Mouse (Mus musculus) embryonic facial prominence, embryonic 14.5 days (tissue): Measurements from ENCODE around the gene RPS10-NUDT3. TPM values are rescaled to one million over a fixed set of nuclear protein-coding genes. Genes with fewer than 3 reads are reported as not detected.

ENCODE experiments used
- ATAC-seq: fragments of 200-750 bp; cut with Nextera tagmentation; 2 replicates; pipeline ENCODE4 v1.8.0; 2017; ENCODE audit warnings: low read depth, moderate number of reproducible peaks, moderate TSS enrichment
- DNase-seq: peaks from one replicate; pipeline ENCODE4 v3.0.0-alpha.2; 2015; ENCODE audit warnings: low spot score
- H3K27ac ChIP-seq: fragments of 300-500 bp; sonication (generic); replicated peaks from 2 replicates; pipeline ENCODE4 v1.5.1; 2014; ENCODE audit warnings: low read depth, mild to moderate bottlenecking, low read length, moderate library complexity
- H3K27me3 ChIP-seq: fragments of 300-500 bp; sonication (generic); replicated peaks from 2 replicates; pipeline ENCODE4 v1.6.1; 2014; ENCODE audit warnings: low read length; ENCODE audit not compliant: control insufficient read depth, insufficient read depth
- H3K36me3 ChIP-seq: fragments of 300-500 bp; sonication (generic); 2 replicates; pipeline ENCODE4 v1.6.1; 2014; ENCODE audit warnings: low read length, mixed read lengths; ENCODE audit not compliant: control insufficient read depth, insufficient read depth
- H3K4me1 ChIP-seq: fragments of 300-500 bp; sonication (generic); 2 replicates; pipeline ENCODE4 v1.6.1; 2014; ENCODE audit warnings: antibody characterized with exemption, low read length; ENCODE audit not compliant: control insufficient read depth, insufficient read depth
- H3K4me2 ChIP-seq: fragments of 300-500 bp; sonication (generic); 2 replicates; pipeline ENCODE4 v1.6.1; 2014; ENCODE audit warnings: low read depth, mild to moderate bottlenecking, low read length, moderate library complexity, mixed read lengths
- H3K4me3 ChIP-seq: fragments of 300-500 bp; sonication (generic); 2 replicates; pipeline ENCODE4 v1.5.1; 2014; ENCODE audit warnings: low read depth, mild to moderate bottlenecking, low read length
- H3K9ac ChIP-seq: fragments of 300-500 bp; sonication (generic); 2 replicates; pipeline ENCODE4 v1.6.1; 2014; ENCODE audit warnings: low read depth, mild to moderate bottlenecking, low read length, moderate library complexity, mixed read lengths
- H3K9me3 ChIP-seq: fragments of 300-500 bp; sonication (generic); 2 replicates; pipeline ENCODE4 v1.6.1; 2016; ENCODE audit warnings: low read length; ENCODE audit not compliant: control insufficient read depth
- WGBS: fragments of 180-500 bp; shearing (Covaris S2); extraction: QIAGEN DNeasy Blood & Tissue Kit; methylation state at CpG from one replicate; pipeline ENCODE4 v1.1.7; 2014; 5-methylcytosine and 5-hydroxymethylcytosine counted together
- polyA plus RNA-seq: library from polyadenylated mRNA; unstranded; fragments of >200 nt; fragmentation: Nextera tagmentation; extraction: Ambion mirVana; gene quantifications from 2 replicates; pipeline ENCODE4 v1.2.1, GENCODE M21; 2014

Gene RPS10-NUDT3
- polyA plus RNA-seq, 1 experiment from 2014 or later = not detected

- WGBS = 89% methylated on average over 8 of the region's 8 CpGs
- H3K36me3 ChIP-seq = peaks cover 83% of the 10 kb centered on the region
These were observed 55.2 kb downstream of the RPS10-NUDT3 start for GRCm38 (mm10) chr17:27579816-27580215.

DNA sequence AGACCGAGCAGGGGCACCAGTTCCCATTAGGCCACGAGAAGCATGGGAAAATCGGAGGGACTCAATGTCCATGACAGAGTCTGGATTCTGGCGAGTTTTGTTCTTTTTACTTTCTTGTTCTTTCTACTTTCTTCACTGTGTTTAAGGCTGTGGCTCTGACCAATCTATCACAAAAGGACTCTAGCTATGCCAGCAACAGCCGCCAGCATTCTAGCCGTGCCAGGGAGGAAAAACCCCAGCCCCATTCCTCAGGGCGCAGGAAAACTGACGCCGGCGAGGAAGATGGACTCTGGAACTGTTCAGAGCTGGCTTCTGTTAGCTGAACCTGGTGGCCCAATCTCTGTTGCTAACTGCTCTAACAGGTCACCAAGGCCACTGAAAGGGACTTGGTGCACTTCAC is 56.5 kb downstream of the RPS10-NUDT3 start:
- Histone ChIP-seq H3K9me3 (no peaks in the 10 kb centered on the region), H3K4me1 (no peaks in the 10 kb centered on the region), H3K4me2 (no peak overlapping the region), H3K27ac (no peak overlapping the region), H3K36me3 (peaks cover 85% of the 10 kb centered on the region), H3K27me3 (no peaks in the 10 kb centered on the region), H3K4me3 (no peak overlapping the region), H3K9ac (no peak overlapping the region)
- DNase-seq (no peak), ATAC-seq (no peak)
- 95% methylated on average over 10 of the region's 10 CpGs for WGBS

More at GRCm38 (mm10) chr17:27579816-27580215, 55.2 kb downstream of the RPS10-NUDT3 start:
- no peak overlapping the region for H3K9ac ChIP-seq
- no peak overlapping the region for H3K4me2 ChIP-seq
- H3K4me1 ChIP-seq = no peaks in the 10 kb centered on the region
- no peak overlapping the region for H3K27ac ChIP-seq
- no peak for ATAC-seq
- H3K4me3 ChIP-seq = no peak overlapping the region
- DNase-seq = no peak
- no peaks in the 10 kb centered on the region for H3K9me3 ChIP-seq
- no peaks in the 10 kb centered on the region for H3K27me3 ChIP-seq

DNA sequence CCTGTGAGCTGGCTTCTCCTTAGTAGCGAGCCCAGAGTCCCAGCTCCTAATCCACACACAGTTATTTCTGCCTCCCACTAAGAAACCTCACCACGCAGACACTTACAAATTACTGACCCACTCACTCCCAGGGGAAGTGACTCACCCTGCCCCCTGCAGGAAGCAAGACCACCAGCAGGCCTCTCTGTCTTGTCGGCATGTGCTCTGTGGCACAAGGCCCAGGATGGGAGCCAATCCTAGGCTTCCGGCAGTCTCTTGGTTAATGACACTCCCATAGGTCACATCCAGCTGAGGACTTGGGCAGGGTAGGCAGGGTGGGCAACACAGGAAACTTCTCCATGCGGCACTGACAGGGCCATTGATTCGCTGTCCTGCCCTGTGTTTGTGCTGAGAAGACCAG is 57.6 kb downstream of the RPS10-NUDT3 start:
- DNase-seq (no peak), ATAC-seq (no peak)
- H3K4me1 ChIP-seq = no peaks in the 10 kb centered on the region
- H3K27me3 ChIP-seq = no peaks in the 10 kb centered on the region
- peaks cover 79% of the 10 kb centered on the region for H3K36me3 ChIP-seq
- no peak overlapping the region for H3K4me3 ChIP-seq
- no peak overlapping the region for H3K4me2 ChIP-seq
- WGBS = 66% methylated on average over 6 of the region's 6 CpGs
- H3K27ac ChIP-seq = no peak overlapping the region
- H3K9ac ChIP-seq = no peak overlapping the region
- no peaks in the 10 kb centered on the region for H3K9me3 ChIP-seq

DNA sequence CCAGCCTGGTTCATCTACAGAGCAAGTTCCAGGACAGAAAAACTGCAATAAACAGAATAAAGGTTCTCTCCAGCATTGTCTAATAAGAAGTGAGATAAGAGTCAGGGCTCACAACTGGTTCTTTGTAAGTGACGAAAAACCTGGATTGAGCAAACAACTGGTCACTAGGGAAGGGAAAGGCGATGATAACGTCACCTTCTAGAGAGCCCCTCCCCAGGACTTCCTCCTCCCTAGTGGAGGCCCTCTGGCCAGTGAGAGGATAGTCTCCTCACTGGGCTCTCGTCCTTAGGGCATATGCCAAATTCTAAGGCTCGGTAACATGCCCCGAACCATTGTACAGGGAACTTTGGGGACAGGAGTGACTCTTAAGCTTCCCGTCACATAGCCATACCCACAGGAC is 59.0 kb downstream of the RPS10-NUDT3 start:
- H3K9me3 ChIP-seq = no peaks in the 10 kb centered on the region
- H3K36me3 ChIP-seq = peaks cover 65% of the 10 kb centered on the region
- no peaks in the 10 kb centered on the region for H3K27me3 ChIP-seq
- DNase-seq (no peak), ATAC-seq (no peak)
- H3K4me2 ChIP-seq = no peak overlapping the region
- no peaks in the 10 kb centered on the region for H3K4me1 ChIP-seq
- 85% methylated on average over 7 of the region's 7 CpGs for WGBS
- no peak overlapping the region for H3K9ac ChIP-seq
- H3K27ac ChIP-seq = no peak overlapping the region
- H3K4me3 ChIP-seq = no peak overlapping the region

- Histone ChIP-seq H3K27me3 (no peaks in the 10 kb centered on the region), H3K27ac (no peak overlapping the region), H3K9me3 (no peaks in the 10 kb centered on the region), H3K4me3 (no peak overlapping the region), H3K4me2 (no peak overlapping the region), H3K9ac (no peak overlapping the region), H3K36me3 (peaks cover 57% of the 10 kb centered on the region), H3K4me1 (no peaks in the 10 kb centered on the region)
- 81% methylated on average over 10 of the region's 10 CpGs for WGBS
- no peak for ATAC-seq
- DNase-seq = no peak
These were observed 59.8 kb downstream of the RPS10-NUDT3 start for GRCm38 (mm10) chr17:27575116-27575776.

DNA sequence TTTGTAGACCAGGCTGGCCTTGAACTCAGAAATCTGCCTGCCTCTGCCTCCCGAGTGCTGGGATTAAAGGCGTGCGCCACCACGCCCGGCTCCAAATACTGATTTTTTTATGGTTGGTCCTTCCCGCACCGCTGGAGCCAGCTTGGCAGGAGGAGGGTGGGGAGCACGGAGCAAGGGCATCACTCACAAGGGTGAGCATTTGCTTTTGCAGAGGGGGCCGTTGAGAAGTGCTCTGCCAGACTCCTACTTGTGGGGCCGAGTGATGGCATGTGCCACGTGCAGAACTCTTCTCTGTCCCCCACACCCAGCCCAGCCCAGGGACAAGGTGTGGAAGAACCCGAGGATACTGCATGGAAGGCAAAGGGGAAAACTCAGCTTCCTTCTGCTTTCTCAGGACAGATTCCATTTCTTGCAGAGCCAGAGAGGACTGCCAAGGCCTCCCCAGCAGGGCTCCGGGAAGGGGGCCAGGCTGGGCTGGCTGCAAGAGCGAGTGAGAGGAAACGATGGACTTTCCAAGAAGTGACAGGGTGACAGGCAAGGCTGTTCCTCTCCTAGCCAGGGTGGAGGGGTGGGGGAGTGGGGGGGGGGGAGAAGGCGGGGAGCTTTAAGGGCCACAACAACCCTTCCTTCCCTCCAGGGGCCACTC is 60.4 kb downstream of the RPS10-NUDT3 start:
- Histone ChIP-seq H3K4me2 (no peak overlapping the region), H3K4me1 (no peaks in the 10 kb centered on the region), H3K27me3 (no peaks in the 10 kb centered on the region), H3K36me3 (peaks cover 51% of the 10 kb centered on the region), H3K9ac (no peak overlapping the region), H3K4me3 (no peak overlapping the region), H3K27ac (no peak overlapping the region), H3K9me3 (no peaks in the 10 kb centered on the region)
- no peak for DNase-seq
- no peak for ATAC-seq
- 92% methylated on average over 15 of the region's 16 CpGs for WGBS

GRCm38 (mm10) chr17:27573772-27574320 is 61.2 kb downstream of the RPS10-NUDT3 start:
- no peaks in the 10 kb centered on the region for H3K9me3 ChIP-seq
- ATAC-seq (no peak), DNase-seq (no peak)
- H3K27me3 ChIP-seq = no peaks in the 10 kb centered on the region
- WGBS = 86% methylated on average over 10 of the region's 10 CpGs
- no peaks in the 10 kb centered on the region for H3K4me1 ChIP-seq
- no peak overlapping the region for H3K9ac ChIP-seq
- no peak overlapping the region for H3K4me2 ChIP-seq
- H3K4me3 ChIP-seq = no peak overlapping the region
- no peak overlapping the region for H3K27ac ChIP-seq
- H3K36me3 ChIP-seq = peaks cover 43% of the 10 kb centered on the region

GRCm38 (mm10) chr17:27571315-27571714 is 63.7 kb downstream of the RPS10-NUDT3 start:
- Histone ChIP-seq H3K9ac (no peak overlapping the region), H3K36me3 (peaks cover 25% of the 10 kb centered on the region), H3K27me3 (no peaks in the 10 kb centered on the region), H3K4me3 (no peak overlapping the region), H3K4me1 (no peaks in the 10 kb centered on the region), H3K4me2 (no peak overlapping the region), H3K9me3 (no peaks in the 10 kb centered on the region), H3K27ac (no peak overlapping the region)
- DNase-seq (no peak), ATAC-seq (no peak)
- 74% methylated on average over 8 of the region's 8 CpGs for WGBS
